Mouse (Mus musculus) lung, postnatal 0 days (tissue): ENCODE results near the gene Agtrap.

Experiments
- CTCF ChIP-seq: IDR thresholded peaks from 2 replicates; pipeline ENCODE4 v1.5.1; 2016; ENCODE audit warnings: antibody characterized with exemption, mild to moderate bottlenecking
- EP300 ChIP-seq: IDR thresholded peaks from 2 replicates; pipeline ENCODE4 v1.6.1; 2016; ENCODE audit warnings: antibody characterized with exemption, mild to moderate bottlenecking, control low read depth

GRCm38 (mm10) chr4:148067346-148067745 is 20.5 kb downstream of the Agtrap start:
- TF ChIP-seq CTCF (no peak), EP300 (no peak)
